13 mouse cellular contexts compared by ENCODE assay signal in the genomic region with DNA sequence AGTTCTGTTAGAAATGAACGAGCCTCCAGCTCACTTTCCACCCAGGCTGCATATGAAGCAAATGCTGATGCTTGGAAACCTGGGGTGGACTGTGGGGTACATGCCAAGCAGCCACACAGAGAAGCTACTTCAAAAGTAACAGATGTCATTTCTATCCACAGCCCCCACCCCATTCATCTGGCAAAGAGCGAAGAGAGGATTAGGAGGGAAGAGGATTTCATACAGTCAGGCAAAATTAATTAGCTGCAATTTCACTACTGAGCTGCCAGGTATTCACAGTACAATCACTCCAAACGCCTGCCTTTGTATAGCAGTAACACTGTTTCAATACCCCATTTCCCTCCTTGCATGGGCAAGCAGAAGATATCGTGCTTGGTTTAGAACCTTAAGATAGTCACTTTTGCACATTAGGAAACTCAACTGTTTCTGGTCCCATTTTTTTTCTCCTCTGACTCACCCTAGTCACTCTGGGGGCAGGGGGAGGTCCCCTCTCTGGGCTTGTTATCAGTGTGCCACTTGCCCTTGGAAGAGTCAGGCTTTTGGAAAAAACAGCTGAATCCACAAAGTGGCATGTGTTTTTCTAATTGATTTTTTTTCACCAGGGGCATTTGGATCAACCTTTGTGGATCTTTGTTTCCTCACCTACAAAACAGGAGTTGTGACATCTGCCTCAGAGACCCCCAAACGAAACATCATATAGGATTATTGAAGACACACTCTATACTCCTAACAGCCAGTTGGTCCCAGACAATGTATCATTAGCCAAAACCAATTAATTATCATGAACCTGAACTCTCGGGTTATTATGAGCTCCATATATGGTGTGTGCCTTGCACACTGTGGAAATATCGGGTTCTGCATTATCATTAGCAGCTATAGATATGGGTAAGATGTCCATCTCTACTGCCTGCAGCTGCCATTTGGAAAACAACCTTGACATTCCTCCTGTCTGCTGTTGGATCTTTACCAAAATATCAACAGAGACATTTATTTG.
DNase-seq lines count a peak whose midpoint lies in the region; TF ChIP-seq lines count a peak whose summit lies in the region.
"Had no signal": no experiment of that assay in that cellular context is flagged by ENCODE, and none has a peak within 500 bp of the region (broad histone marks: within the 10 kb centered on the region; RNA-seq: fewer than 3 reads in every experiment).

No protein-coding gene starts in this region.

- intact Hi-C loops in left cerebral cortex, postnatal 4 days (cut with DNase I) = no loop called here
- intact Hi-C loops in left cerebral cortex, postnatal 25 days (cut with DNase I) = no loop called here

- H3K27me3 ChIP-seq in limb, embryonic 10.5 days (ENCODE audit: low read depth, poor library complexity, severe bottlenecking) = no peaks in the 10 kb centered on the region
- H3K27me3 ChIP-seq: intestine, embryonic 15.5 days had no signal

- WGBS in limb, embryonic 10.5 days = 80% methylated on average over 7 of the region's 7 CpGs

- TF ChIP-seq CTCF in layer of hippocampus, adult 2 months (conservative IDR thresholded peaks at IDR 0.05) = no peak

- DNase-seq in adrenal gland, adult (ENCODE audit: inconsistent age in 2 of 2, low spot score in 1 of 2) = peak; percentile 27 to 70
- no peak for DNase-seq in adrenal gland, postnatal 4 days (ENCODE audit: low spot score in 2 of 2)
- peak; percentile 72 for DNase-seq in left cerebral cortex, postnatal 4 days
- DNase-seq in left cerebral cortex, postnatal 25 days (ENCODE audit: low spot score in 2 of 2) = no peak
- peak; percentile 11 to 15 for DNase-seq in layer of hippocampus, adult 2 months (ENCODE audit: low spot score in 2 of 2)
- peak; percentile 59 for DNase-seq in retina, postnatal 1 day
- DNase-seq in spleen, postnatal 36 days (ENCODE audit: low spot score in 2 of 2) = no peak
- DNase-seq in limb, embryonic 10.5 days (ENCODE audit: low spot score) = no peak
- DNase-seq: cerebellum, adult 9-11 months; kidney, postnatal 10 days; lung, postnatal 36 days had no signal

- no peaks in the 10 kb centered on the region for H3K4me1 ChIP-seq in limb, embryonic 10.5 days
- H3K4me1 ChIP-seq: intestine, embryonic 15.5 days had no signal

- no peak overlapping the region for H3K4me3 ChIP-seq in layer of hippocampus, adult 2 months
- H3K4me3 ChIP-seq in limb, embryonic 10.5 days = no peak overlapping the region
- H3K4me3 ChIP-seq: intestine, embryonic 15.5 days had no signal

- no peak overlapping the region for H3K27ac ChIP-seq in layer of hippocampus, adult 2 months
- no peak overlapping the region for H3K27ac ChIP-seq in limb, embryonic 10.5 days
- H3K27ac ChIP-seq: intestine, embryonic 15.5 days; stomach, postnatal 0 days had no signal

- H3K36me3 ChIP-seq in limb, embryonic 10.5 days = no peaks in the 10 kb centered on the region
- H3K36me3 ChIP-seq: intestine, embryonic 15.5 days had no signal

- H3K9me3 ChIP-seq in limb, embryonic 10.5 days (replicated peaks) = no peaks in the 10 kb centered on the region
- H3K9me3 ChIP-seq: intestine, embryonic 15.5 days had no signal

Comparison
In these comparisons a context has a peak if more than half of its experiments do, and no peak if none do; other contexts are left out.
1. DNase-seq: peak in adrenal gland, adult (2 of 2), left cerebral cortex, postnatal 4 days (single experiment), layer of hippocampus, adult 2 months (2 of 2) and retina, postnatal 1 day (single experiment); none in adrenal gland, postnatal 4 days (0 of 2), left cerebral cortex, postnatal 25 days (0 of 2), spleen, postnatal 36 days (0 of 2) and limb, embryonic 10.5 days (single experiment).